Mouse (Mus musculus) cortical plate, adult 2 months (tissue): ENCODE measurements around the gene 5330417C22Rik.

Experiments used
- CTCF ChIP-seq: fragments of 200-500 bp; IDR thresholded peaks from 2 replicates; pipeline ENCODE4 v1.5.1; 2011; ENCODE audit warnings: mild to moderate bottlenecking, control low read depth, low read length; ENCODE audit not compliant: insufficient read depth; ENCODE audit errors: extremely low read depth
- POLR2A ChIP-seq: fragments of 200-500 bp; IDR thresholded peaks from 2 replicates; pipeline ENCODE4 v1.6.1; 2011; ENCODE audit warnings: mild to moderate bottlenecking, low read length, control low read depth; ENCODE audit not compliant: insufficient read depth; ENCODE audit errors: extremely low read depth

- no peak for TF ChIP-seq POLR2A
- no peak for TF ChIP-seq CTCF
Observed at GRCm38 (mm10) chr3:108435701-108436379, 100.5 kb downstream of the 5330417C22Rik start.
